Mouse (Mus musculus) adrenal gland, adult 8-10 months (tissue): Measurements from ENCODE around the gene Scd4. TPM values are rescaled to one million over a fixed set of nuclear protein-coding genes. Genes with fewer than 3 reads are reported as not detected.
A peak's percentile ranks its signal among the peaks of the same experiment; 100 is the strongest.
"Not testable (repeated sequence)": the region's sequence is repeated elsewhere in the genome, so short reads cannot be mapped to it uniquely, and the experiment has no call there.

Source experiments
- DNase-seq: peaks from one replicate; pipeline ENCODE4 v3.0.0; 2022
- total RNA-seq, 4 experiments: library from RNA; stranded (reverse); gene quantifications; 2 replicates each; pipeline ENCODE4 v1.2.4; 2022

Gene Scd4
- total RNA-seq, 4 experiments from 2014 or later: 4.5 to 7.6 (median 6.6) TPM

DNA sequence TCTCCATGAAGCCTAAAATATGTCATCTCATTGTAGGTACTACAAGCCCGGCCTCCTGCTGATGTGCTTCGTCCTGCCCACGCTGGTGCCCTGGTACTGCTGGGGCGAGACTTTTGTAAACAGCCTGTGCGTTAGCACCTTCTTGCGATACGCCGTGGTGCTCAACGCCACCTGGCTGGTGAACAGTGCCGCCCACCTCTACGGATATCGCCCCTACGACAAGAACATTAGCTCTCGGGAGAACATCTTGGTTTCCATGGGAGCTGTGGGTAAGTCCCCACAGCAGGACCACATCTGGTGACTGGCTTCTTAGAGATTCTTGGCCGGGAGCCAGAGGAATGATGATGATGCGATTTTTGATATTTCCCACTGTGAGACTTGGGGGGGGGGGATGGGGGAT is 31.7 kb upstream of the Scd4 start:
- no peak for DNase-seq

DNA sequence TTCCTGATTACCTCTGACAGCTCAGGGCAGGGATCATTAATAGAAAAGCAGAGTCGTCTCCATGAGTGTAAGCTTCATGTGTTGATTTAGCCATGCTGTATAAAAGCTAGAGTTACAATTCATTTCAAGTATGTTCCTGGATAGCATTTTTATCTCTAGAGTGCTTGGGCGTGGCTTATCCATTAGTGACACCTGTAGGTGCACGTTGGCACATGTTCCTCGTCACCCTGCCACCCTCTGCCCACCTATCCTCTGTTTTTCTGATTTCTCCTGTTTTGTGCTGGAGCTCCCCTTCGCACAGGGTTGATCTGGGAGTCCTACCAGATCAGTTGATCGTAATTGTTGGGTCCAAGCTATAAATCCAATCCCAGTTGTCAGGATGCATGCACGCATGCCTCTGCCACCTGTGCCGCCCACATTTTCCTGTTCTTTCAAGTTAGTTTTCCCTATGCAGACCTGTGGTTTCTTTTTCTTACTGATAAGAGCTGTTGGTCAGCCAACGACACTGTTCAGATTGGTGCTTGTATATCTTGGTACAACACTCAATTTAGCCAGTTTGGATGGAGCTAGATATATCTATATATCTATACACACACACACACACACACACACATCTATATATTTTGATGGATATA is 31.1 kb upstream of the Scd4 start:
- no peak for DNase-seq

DNA sequence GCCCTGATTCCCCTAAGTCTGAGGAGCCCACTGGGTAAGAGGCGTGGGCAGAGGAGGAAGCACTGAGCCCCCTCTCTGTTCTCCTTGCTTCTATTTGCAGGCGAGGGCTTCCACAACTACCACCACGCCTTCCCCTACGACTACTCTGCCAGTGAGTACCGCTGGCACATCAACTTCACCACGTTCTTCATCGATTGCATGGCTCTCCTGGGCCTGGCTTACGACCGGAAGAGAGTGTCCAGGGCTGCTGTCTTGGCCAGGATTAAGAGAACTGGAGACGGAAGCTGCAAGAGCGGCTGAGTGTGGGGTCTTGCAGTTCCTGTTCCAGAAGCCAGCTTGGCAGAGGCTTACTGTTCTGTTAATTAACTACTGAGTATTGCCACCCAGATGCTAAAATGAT is 30.0 kb upstream of the Scd4 start:
- DNase-seq: no peak

DNA sequence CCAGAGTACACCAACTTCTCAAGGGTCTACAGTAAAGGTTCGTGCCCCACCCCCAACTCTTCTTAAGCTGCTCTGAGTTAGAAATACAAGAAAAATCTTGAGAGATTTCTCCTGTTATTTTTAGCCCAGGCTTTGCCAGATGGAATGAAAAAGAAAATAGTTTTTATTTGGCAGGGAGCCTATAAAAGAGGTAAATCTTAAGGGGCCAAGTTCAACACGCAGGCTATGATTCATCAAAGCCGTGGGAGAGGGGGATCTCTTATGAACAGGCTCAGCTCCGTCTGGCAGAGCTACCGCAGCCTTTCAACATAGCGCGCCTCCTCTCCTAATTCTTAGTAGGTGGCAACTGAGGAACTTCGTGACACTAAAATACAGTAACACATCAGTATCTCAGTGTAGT is 29.4 kb upstream of the Scd4 start:
- DNase-seq: no peak

DNA sequence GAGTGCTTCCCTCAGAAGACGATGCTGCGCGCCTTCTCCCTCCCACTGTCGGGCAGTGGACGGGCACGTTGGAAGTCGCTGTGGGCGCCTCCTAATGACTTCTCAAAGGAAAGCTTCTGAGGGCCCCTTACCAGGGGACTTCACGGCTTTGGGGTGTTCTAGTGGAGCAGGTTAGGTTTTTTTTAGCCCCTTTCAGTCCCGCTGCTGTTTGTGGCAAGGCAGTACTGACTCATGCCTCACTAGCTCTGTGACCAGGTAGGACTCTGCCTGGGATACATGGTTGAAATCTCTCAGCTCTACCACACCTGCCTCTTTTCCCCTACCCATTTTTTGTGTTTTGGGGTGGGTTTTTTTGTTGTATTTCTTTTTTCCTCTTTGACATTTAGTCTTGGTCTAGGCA is 28.5 kb upstream of the Scd4 start:
- no peak for DNase-seq

DNA sequence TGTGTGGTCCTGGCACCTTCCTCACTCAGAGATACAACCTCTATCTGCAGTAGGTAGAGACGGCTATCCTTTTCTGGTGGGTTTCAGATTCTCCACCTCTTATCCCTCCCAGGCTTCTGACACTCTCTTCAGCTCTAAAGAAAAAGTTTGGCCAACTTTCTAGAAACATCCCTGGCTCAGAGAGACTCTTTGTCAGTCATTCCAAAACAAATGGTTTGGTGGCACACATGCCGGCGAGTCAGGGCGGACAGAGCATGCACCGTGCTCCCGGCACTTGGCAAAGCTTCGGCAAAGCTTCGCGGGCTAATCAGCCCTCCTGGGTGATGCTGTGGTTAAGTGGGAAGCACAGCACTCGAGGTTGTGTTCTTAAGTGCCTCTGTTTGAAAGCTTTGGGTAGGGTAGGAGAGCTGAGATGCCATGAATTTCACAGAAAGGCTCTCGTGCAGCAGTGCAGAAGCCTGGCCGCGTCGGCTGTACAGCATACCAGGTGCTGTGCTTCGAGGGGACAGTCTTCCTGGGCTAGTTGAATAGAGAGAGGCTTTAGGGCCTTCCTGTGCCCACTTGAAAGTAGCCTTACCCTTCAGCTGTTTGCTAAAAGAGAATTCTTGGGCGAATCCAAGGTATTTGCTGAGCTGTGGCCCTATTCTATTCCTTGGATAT is 27.9 kb upstream of the Scd4 start:
- no peak for DNase-seq

DNA sequence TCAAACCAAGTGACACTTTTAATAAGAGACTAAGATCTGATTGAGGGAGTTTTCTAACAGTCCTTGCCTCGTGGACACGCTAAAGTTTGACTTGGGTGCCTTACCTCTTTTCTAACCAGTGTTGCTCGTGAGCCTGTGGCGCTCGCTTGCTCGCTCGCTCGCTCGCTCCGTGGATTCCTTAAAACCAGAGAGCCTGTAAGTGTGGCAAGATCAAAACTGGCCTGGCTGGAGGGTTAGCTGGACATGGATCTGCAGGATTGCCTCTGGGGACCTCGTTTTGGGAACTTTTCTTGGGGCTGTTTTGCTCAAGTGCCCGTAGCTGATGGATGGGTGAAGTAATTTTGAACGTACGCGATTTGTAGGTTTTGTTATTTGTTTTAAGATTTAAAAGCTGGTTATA is 27.2 kb upstream of the Scd4 start:
- DNase-seq: no peak

DNA sequence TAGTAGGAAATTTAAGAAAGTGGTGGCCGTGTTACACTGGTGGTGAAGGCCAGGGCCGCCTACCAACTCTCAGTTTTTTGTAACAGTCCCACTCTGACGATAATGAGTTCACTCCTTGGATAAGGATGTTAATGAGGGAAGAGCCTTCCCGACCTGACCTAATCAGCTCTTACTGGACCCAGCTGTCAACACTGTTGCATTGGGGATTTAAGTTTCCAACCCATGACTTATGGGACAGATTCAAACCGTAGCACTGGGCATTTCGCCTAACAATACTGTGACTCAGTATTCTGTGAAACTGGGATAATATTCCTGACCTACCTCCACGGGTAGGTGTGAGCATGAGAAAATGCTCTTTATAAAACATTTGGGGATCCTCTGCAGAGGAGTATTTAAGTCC is 26.7 kb upstream of the Scd4 start:
- no peak for DNase-seq

DNA sequence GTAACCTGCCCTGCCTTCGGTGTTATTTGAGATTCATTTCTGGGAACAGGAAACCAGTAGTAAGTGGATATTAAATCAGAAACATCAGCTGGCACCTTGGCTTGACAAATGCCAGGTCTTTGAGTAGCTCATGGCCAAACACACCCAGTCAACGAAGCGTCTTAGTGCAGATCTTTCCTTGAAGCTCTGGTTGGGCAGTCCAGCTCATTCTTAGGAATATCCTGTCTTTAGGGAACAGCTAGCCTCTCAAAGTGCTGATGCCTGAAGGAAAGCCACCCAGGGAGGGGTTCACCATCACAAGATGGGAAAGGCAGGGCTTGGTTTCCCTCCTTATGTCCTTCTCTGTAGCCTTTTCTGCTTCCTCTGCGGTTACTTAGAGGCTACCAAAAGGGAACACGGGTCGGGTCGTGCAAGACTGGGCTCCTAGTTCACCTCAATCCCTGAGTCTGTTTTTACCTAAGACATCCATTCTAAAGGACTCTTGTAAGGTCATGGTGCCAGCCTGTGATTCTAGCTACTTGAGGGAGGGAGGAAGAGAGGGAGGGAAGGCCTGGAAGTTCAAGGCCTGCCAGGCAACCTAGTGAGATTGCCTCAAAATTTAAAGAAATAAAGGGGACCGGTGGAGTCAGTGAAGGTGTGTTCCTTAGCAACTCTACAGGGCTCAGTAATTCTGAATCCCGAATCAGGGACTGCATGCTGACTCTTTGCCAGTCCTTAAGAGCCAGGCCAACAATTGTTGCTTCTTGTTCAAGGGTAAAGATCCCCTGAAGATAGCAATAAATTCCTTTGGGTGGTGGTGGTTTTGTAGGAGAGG is 25.6 kb upstream of the Scd4 start:
- DNase-seq: no peak

DNA sequence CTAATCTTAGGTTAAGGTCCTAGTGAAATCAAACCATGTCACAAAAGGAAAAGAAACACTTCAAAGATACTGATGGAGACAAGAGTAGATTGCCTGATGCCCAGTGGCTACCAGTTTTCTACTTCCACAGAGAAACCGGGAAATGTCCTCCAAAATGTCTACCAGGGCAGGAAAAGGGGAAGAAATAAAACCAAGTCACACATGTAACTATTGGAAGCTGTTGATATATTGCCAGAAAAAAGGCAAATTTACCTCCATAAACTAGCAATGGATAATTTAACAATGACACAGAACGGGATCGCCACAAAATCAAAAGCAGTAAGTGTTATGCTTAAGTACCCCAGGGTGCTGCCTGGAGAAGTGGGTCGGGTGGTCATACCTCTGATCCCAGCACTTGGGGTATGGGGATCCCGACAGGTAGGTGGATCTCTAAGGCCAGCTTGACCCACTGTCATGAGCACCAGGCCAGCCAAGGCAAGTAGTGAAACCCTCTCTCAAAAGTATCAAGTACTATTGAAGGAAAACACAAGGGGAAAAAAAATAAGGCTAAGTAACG is 24.9 kb upstream of the Scd4 start:
- DNase-seq: no peak

DNA sequence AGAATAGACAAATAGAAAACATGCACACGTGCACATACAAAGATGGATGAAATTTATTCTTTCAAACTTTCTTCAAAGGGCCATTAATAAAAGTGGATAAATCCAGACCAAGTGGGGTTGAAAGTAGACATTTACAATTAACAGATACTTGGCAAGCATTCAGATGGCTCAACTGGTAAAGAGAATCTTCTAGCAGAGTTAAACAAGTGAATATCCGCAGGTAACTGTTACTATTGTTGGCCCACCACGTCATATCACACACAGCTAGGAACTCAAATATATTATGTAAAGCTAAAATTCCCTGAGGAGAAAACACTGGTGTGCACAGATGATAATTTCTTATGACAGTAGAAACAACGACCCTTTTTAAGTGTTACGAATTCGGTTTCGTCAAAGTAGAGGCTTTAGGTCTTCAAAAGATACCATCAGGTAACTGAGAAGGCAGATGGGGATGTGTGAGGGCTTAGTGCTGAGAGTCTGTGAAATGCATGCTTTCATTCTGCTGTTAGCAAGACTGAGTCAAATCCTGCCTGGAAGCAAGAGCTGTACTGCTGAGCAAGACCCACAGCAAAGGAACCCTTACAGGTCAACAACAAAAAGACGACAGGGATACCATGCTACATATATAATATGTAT is 24.2 kb upstream of the Scd4 start:
- DNase-seq: no peak

DNA sequence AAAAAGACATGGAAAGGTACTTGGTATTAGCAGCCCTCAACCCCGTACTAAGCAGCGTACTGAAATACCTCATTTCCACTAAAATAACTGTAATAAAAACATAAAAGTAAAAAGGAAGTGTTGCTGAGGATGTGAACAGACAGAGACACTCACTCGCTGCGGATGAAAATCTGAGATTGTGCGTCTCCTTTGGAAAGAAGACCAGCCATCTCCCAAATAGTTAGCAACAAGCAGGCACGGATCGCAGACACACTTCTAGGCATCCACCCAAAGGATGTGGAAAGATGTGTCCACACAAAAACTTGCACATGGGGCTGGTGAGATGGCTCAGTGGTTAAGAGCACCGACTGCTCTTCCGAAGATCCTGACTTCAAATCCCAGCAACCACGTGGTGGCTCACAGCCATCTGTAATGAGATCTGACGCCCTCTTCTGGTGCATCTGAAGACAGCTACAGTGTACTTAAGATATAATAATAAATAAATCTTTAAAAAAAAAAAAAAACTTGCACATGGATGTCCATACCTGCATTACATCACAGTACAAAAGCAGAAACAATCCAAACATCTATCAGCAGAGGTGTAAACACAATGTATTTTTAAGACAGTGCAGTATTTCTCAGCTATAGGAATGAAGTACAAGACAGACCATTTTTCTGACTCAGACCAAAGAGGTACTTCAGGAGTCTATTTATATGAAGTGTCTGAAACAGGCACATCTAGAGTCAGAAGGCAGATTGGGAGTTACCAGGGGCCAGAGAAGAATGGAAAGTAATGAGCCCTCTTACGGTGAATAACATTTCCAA is 23.3 kb upstream of the Scd4 start:
- no peak for DNase-seq

DNA sequence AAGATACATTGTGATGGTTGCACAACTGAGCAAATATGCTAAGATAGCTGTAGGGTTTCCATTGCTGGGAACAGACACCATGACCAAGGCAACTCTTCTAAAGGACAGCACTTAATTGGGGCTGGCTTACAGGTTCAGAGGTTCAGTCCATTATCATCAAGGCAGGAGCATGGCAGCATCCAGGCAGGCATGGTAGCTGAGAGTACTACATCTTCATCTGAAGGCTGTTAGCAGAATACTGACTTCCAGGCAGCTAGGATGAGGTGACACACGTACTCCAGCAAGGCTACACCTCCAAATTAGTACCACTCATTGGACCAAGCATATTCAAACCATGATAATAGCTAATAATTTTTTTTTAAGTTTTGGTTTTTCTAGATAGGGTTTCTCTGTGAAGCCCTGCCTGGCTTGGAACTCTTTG is 22.7 kb upstream of the Scd4 start:
- not testable (repeated sequence) for DNase-seq

DNA sequence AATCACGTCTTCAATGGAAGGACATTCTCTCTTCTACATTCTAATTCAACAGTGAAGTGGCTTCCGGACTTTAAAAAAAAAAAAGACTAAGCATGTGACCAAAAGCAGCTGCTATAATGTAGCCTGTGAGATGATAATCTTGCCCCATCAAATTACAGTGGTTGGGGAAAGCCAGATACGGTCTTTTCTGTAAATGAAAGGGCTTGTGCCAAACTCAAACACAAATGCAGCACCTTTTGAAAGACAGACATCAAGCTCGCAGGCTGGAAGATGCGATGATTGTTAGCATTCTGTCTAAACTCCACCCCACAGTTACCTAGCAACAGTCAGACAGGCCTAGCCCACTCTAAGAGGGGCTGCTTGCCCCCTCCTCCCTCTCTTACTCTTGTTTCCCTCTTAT is 22.1 kb upstream of the Scd4 start:
- DNase-seq: no peak

DNA sequence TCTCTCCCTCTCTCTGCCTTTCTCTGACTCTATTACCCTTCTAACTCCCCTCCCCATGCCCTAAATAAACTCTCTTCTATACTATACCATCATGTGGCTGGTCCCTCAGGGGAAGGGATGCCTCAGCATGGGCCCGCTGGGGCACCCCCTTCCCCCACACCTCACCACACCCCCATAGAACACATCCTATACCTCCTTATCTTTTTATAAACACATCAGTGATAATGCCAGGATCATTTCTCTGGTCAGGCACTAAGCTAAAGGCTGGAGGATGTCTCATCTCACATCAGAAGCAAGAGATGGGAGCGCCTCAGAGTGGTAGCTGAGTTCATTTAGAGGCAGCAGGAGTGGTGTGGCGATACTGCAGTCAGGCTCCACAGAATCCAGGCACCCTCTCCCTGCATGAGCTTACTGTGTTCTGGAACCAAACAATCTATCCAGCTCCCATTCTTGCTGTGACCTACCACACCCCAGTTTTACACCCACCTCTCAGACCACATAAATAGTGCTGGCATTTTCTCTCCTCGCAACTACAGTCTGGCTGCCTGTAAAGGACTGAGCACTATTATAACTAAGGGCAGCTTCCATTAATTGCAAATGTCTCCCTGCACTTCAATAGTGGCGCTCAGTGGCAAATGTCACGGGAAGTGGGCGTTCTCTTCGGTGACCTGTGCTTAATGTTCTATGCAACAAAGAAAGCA is 21.4 kb upstream of the Scd4 start:
- DNase-seq: no peak

DNA sequence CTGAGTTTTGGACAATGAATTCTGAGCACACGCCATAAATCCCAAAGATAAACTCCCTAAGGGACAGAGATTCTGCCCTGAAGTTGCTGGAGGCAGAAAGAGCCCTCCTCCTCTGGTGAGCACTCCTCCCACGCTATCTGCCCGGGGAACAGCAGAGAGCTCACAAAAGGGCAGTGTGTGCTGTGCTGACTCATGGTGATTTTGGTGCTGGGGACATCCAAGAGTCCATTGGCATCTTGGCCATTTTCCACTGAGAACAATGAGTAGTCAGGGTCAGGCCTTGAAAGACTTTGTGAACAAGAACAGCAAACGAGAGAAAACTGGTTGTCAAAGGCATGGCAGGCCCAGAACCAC is 20.9 kb upstream of the Scd4 start:
- peak; percentile 82 for DNase-seq

DNA sequence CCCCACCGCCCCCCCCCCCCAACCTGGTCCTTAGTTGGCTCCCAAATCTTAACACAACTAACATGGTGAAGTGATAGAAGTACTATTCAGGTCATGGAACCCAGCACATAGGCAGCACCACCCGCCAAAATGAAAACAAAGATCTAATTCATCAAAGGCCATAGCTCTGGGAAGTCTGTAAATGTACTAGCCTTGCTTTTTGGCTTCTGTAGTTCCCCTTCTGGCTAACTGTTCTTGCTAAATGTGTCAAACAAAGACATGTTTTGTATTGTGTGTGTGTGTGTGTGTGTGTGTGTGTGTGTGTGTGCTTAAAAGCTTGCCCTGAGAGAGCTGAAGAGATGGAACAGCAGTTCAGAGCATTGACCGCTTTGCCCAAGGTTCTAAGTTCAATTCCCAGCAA is 19.8 kb upstream of the Scd4 start:
- no peak for DNase-seq

DNA sequence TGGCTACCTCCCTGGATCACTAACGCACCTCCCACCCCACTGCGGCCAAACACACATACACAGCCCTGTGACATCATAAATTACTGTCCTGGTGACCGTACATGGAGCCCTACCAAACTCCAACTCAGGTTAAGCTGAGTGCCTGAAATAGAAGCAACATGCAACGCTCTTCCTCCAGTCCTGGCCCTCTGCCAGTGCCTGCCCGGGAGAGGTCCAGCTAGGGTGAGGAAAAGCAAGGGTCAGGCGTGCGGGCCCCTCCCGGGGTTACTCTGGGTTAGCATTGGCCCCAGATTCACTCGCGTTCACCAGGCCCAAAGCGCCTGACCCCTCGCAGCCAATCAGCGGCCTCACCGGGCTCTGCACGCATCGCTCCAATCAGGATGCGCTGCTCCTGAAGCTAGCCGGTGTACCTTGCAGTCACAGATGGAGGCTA is 18.5 kb upstream of the Scd4 start:
- peak; percentile 95 for DNase-seq

DNA sequence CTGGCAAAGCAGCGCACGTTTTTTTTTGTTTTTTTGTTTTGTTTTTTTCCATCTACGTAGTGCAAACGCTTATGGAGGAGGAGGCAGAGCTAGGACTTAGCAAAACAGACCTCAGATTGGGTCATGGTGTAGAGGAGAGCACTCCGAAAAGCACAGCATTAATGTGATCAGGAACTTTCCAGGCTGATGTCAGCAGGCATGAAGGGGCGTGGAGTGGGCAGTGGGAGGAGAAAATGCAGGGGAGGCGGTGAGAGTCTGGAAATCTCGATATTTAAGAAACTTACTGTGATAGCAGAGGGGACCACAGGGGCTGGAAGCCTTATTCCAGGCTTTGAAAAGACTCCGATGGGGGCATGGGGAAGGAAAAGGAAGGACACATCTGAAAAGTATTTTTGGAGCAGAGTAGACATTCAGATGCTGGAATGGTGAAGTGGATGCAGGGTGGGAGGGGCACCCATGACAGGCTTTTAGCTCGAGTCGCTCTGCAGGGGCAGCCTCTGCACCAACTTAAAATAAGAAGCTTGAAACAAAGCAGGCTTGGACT is 17.9 kb upstream of the Scd4 start:
- DNase-seq: peak; percentile 82

DNA sequence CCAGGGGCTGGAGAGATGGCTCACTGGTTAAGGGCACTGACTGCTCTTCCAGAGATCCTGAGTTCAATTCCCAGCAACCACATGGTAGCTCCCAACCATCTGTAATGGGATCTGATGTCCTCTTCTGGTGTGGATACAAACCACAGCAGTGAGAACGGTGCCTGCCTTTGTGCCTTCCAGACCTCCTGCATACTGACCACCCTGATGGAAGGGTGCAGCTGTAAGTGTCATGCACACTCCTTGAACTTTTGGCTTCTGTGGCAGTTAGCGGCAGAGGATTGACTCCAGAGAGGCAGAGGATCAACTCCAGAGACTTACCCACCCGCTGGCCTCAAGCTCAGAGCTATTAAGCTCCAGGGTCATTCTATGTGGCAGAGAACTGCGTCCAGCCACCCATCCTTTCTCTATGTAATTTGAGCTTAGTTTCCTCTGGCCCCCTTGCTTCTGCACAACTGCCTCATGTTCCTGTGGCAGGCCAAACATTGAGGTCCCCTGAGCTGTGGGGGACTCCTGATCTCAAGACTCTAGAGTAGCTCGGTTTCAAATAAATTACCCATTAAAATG is 16.1 kb upstream of the Scd4 start:
- DNase-seq: no peak

DNA sequence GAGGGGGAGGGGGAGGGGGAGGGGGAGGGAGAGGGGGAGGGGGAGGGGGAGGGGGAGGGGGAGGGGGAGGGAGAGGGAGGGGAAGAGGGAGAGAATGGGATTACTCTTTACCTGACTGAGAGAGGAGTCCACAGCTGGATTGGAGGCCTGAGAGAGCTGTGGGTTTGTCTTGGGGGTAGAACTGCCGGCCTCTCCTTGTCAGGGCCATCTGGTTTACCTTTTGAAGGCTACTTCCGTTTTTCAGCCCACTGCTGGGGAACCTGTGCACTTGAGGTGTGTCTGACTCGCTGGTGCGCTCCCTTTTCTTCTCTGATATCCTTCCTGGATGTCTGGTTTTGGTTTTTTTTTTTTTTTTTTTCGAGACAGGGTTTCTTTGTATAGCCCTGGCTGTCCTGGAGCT is 15.5 kb upstream of the Scd4 start:
- no peak for DNase-seq
